Mouse (Mus musculus): ENCODE results near the gene Arfgef3. TPM values are rescaled to one million over a fixed set of nuclear protein-coding genes. Genes with fewer than 3 reads are reported as not detected.
"Not testable (repeated sequence)": the region's sequence is repeated elsewhere in the genome, so short reads cannot be mapped to it uniquely, and the experiment has no call there.

The Arfgef3 gene
- polyA plus RNA-seq, 1 experiment from 2014 or later, result 7.9 TPM

- Histone ChIP-seq H3K4me3 (ENCODE audit: low read depth, low read length) (no peak overlapping the region), H3K4me1 (ENCODE audit: control insufficient read depth, insufficient read depth, low read length) (no peaks in the 10 kb centered on the region), H3K27me3 (ENCODE audit: control insufficient read depth, insufficient read depth, low read depth, low read length) (no peaks in the 10 kb centered on the region), H3K9me3 (replicated peaks; ENCODE audit: control insufficient read depth, low read length, poor library complexity, severe bottlenecking) (no peaks in the 10 kb centered on the region), H3K27ac (ENCODE audit: low read length) (no peak overlapping the region), H3K4me2 (ENCODE audit: low read length) (no peak overlapping the region), H3K36me3 (ENCODE audit: control insufficient read depth, insufficient read depth, low read length) (peaks cover 7% of the 10 kb centered on the region; the same call in 1 of the 2 replicates), H3K9ac (ENCODE audit: low read depth, low read length) (no peak overlapping the region)
- WGBS, result 2% methylated on average over 7 of the region's 7 CpGs
- no peak for ATAC-seq
Measured at GRCm38 (mm10) chr10:18584188-18584587, 159.6 kb downstream of the Arfgef3 start.

DNA sequence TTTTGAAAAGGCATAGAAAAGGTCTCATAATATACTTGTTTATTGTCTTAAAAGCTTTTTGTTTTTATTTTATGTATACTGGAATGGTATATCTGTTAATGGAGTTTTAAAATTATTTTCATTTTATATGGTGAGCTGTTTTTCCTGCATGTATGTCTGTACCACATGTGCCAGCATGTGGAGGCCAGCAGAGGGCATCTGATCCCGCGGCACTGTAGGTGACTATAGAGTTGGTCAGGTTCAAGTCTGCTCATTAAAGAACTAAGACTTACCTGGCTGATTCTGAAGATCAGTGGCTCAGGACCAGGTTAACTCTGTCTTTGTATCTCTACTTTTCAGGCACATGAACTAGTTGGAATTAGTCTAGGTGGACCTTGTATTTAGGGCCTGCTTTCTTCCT lies 171.2 kb downstream of the Arfgef3 start:
- H3K9me3 ChIP-seq (replicated peaks; ENCODE audit: control insufficient read depth, low read length, poor library complexity, severe bottlenecking), result no peaks in the 10 kb centered on the region
- no peak overlapping the region for H3K4me2 ChIP-seq (ENCODE audit: low read length)
- no peaks in the 10 kb centered on the region for H3K36me3 ChIP-seq (ENCODE audit: control insufficient read depth, insufficient read depth, low read length)
- H3K4me3 ChIP-seq (ENCODE audit: low read depth, low read length), result no peak overlapping the region
- no peak for ATAC-seq
- no peaks in the 10 kb centered on the region for H3K27me3 ChIP-seq (ENCODE audit: control insufficient read depth, insufficient read depth, low read depth, low read length)
- WGBS, result 65% methylated on average over 2 of the region's 2 CpGs
- no peak overlapping the region for H3K27ac ChIP-seq (ENCODE audit: low read length)
- H3K4me1 ChIP-seq (ENCODE audit: control insufficient read depth, insufficient read depth, low read length), result no peaks in the 10 kb centered on the region
- no peak overlapping the region for H3K9ac ChIP-seq (ENCODE audit: low read depth, low read length)

- Histone ChIP-seq H3K4me3 (ENCODE audit: low read depth, low read length) (no peak overlapping the region), H3K27me3 (ENCODE audit: control insufficient read depth, insufficient read depth, low read depth, low read length) (no peaks in the 10 kb centered on the region), H3K27ac (ENCODE audit: low read length) (no peak overlapping the region), H3K9me3 (replicated peaks; ENCODE audit: control insufficient read depth, low read length, poor library complexity, severe bottlenecking) (no peaks in the 10 kb centered on the region), H3K36me3 (ENCODE audit: control insufficient read depth, insufficient read depth, low read length) (no peaks in the 10 kb centered on the region), H3K4me2 (ENCODE audit: low read length) (no peak overlapping the region), H3K4me1 (ENCODE audit: control insufficient read depth, insufficient read depth, low read length) (no peaks in the 10 kb centered on the region), H3K9ac (ENCODE audit: low read depth, low read length) (no peak overlapping the region)
- ATAC-seq, result peak; percentile 68; the same call in 1 of the 2 replicates
- 6% methylated on average over 4 of the region's 4 CpGs for WGBS
Measured at GRCm38 (mm10) chr10:18562940-18563339, 180.8 kb downstream of the Arfgef3 start.

DNA sequence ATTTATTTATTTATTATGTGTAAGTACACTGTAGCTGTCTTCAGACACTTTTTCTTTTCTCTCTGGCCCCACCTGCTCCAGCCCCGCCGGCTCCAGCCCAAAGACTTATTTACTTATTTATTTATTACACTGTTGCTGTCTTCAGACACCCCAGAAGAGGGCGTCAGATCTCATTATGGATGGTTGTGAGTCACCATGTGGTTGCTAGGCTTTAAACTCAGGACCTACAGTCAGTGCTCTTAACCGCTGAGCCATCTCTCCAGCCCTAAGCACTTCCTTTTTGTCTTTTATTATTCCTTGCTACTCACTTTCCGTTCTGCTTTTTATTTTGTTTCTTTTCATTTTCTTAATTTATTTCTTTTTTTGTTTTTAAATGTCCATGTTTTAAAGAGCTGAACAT lies 182.3 kb downstream of the Arfgef3 start:
- H3K4me1 ChIP-seq (ENCODE audit: control insufficient read depth, insufficient read depth, low read length), result no peaks in the 10 kb centered on the region
- H3K4me2 ChIP-seq (ENCODE audit: low read length), result no peak overlapping the region
- no peaks in the 10 kb centered on the region for H3K27me3 ChIP-seq (ENCODE audit: control insufficient read depth, insufficient read depth, low read depth, low read length)
- no peaks in the 10 kb centered on the region for H3K36me3 ChIP-seq (ENCODE audit: control insufficient read depth, insufficient read depth, low read length)
- no peaks in the 10 kb centered on the region for H3K9me3 ChIP-seq (replicated peaks; ENCODE audit: control insufficient read depth, low read length, poor library complexity, severe bottlenecking)
- no peak overlapping the region for H3K27ac ChIP-seq (ENCODE audit: low read length)
- no peak overlapping the region for H3K9ac ChIP-seq (ENCODE audit: low read depth, low read length)
- ATAC-seq, result no peak
- no peak overlapping the region for H3K4me3 ChIP-seq (ENCODE audit: low read depth, low read length)
- 52% methylated on average over 5 of the region's 5 CpGs for WGBS

GRCm38 (mm10) chr10:18559076-18559475 lies 184.7 kb downstream of the Arfgef3 start:
- ATAC-seq; H3K4me2 ChIP-seq (ENCODE audit: low read length): not testable (repeated sequence)
- 90% methylated on average over 9 of the region's 9 CpGs for WGBS

GRCm38 (mm10) chr10:18549321-18550216 lies 194.2 kb downstream of the Arfgef3 start:
- Histone ChIP-seq H3K36me3 (ENCODE audit: control insufficient read depth, insufficient read depth, low read length) (no peaks in the 10 kb centered on the region), H3K27ac (ENCODE audit: low read length) (peak overlapping the region; percentile 19), H3K4me1 (ENCODE audit: control insufficient read depth, insufficient read depth, low read length) (peaks cover 4% of the 10 kb centered on the region), H3K9me3 (replicated peaks; ENCODE audit: control insufficient read depth, low read length, poor library complexity, severe bottlenecking) (no peaks in the 10 kb centered on the region), H3K4me2 (ENCODE audit: low read length) (peak overlapping the region; percentile 61), H3K9ac (ENCODE audit: low read depth, low read length) (peak overlapping the region; percentile 52), H3K27me3 (ENCODE audit: control insufficient read depth, insufficient read depth, low read depth, low read length) (no peaks in the 10 kb centered on the region), H3K4me3 (ENCODE audit: low read depth, low read length) (peak overlapping the region; percentile 40)
- WGBS, result 3% methylated on average over 35 of the region's 35 CpGs
- ATAC-seq, result peak; percentile 74

More at GRCm38 (mm10) chr10:18559076-18559475, 184.7 kb downstream of the Arfgef3 start:
- not testable (repeated sequence) for H3K9me3 ChIP-seq (replicated peaks; ENCODE audit: control insufficient read depth, low read length, poor library complexity, severe bottlenecking); H3K9ac ChIP-seq (ENCODE audit: low read depth, low read length); H3K27ac ChIP-seq (ENCODE audit: low read length); H3K27me3 ChIP-seq (ENCODE audit: control insufficient read depth, insufficient read depth, low read depth, low read length); H3K4me3 ChIP-seq (ENCODE audit: low read depth, low read length); H3K4me1 ChIP-seq (ENCODE audit: control insufficient read depth, insufficient read depth, low read length); H3K36me3 ChIP-seq (ENCODE audit: control insufficient read depth, insufficient read depth, low read length)

DNA sequence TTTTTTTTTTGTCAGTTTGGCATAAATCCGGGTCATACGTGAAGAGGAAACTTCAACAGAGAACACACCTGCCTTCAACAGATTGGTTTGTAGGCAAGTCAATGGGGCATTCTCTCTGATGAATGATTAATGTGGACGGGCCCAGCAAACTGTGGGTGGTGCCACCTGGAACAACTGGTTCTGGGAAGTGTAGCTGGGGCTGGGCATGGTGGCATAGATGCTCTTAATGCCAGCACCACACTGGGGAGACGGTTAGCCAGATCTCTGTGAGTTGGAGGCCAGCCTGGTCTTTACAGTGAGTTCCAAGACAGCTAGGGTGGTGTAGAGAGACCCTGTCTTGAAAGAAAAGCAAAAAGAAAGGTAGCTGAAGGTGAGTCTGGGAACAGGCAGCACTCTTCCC lies 196.4 kb downstream of the Arfgef3 start:
- Histone ChIP-seq H3K9ac (ENCODE audit: low read depth, low read length) (no peak overlapping the region), H3K4me1 (ENCODE audit: control insufficient read depth, insufficient read depth, low read length) (peaks cover 4% of the 10 kb centered on the region), H3K27me3 (ENCODE audit: control insufficient read depth, insufficient read depth, low read depth, low read length) (no peaks in the 10 kb centered on the region), H3K4me2 (ENCODE audit: low read length) (no peak overlapping the region), H3K9me3 (replicated peaks; ENCODE audit: control insufficient read depth, low read length, poor library complexity, severe bottlenecking) (no peaks in the 10 kb centered on the region), H3K36me3 (ENCODE audit: control insufficient read depth, insufficient read depth, low read length) (no peaks in the 10 kb centered on the region), H3K4me3 (ENCODE audit: low read depth, low read length) (no peak overlapping the region), H3K27ac (ENCODE audit: low read length) (no peak overlapping the region)
- ATAC-seq, result no peak
- WGBS, result 84% methylated on average over 4 of the region's 4 CpGs

DNA sequence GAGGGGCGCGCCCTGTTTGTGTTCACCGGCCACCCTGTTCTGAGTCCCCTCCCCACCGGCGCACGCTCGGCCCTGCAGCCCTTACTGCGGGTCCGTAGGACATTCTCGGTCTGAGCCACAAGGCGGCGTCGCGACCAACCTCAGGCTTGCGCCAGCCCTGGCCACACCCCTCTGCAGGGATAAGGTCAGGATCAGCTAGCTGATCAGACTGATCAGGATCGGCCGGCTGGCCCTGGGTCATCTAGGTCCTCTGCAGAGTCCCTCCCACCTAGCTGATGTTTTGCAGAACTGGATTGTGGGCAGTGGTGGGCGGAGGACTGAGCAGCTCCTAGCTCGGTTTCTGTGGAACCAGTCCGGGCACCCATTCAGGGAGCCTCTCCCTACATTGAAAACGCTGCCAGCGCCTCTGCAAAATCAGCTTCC lies 197.9 kb downstream of the Arfgef3 start, which contains the start of gene Hebp2:
Gene Hebp2, minus strand, starts transcription at position 264 of the 423 bp plus-strand sequence.
- no peaks in the 10 kb centered on the region for H3K9me3 ChIP-seq (replicated peaks; ENCODE audit: control insufficient read depth, low read length, poor library complexity, severe bottlenecking)
- H3K27me3 ChIP-seq (ENCODE audit: control insufficient read depth, insufficient read depth, low read depth, low read length), result no peaks in the 10 kb centered on the region
- peaks cover 4% of the 10 kb centered on the region for H3K4me1 ChIP-seq (ENCODE audit: control insufficient read depth, insufficient read depth, low read length)
- peak within 1 kb of the TSS; percentile 61 for H3K27ac ChIP-seq (ENCODE audit: low read length)
- no peaks in the 10 kb centered on the region for H3K36me3 ChIP-seq (ENCODE audit: control insufficient read depth, insufficient read depth, low read length)
- peak within 1 kb of the TSS; percentile 93 for H3K4me2 ChIP-seq (ENCODE audit: low read length)
- H3K9ac ChIP-seq (ENCODE audit: low read depth, low read length), result peak within 1 kb of the TSS; percentile 87
- H3K4me3 ChIP-seq (ENCODE audit: low read depth, low read length), result peak within 1 kb of the TSS; percentile 67
- under 1% methylated on average over 22 of the region's 22 CpGs for WGBS
- peak; percentile 89 for ATAC-seq

GRCm38 (mm10) chr10:18545309-18545708 lies 198.4 kb downstream of the Arfgef3 start:
- Histone ChIP-seq H3K27me3 (ENCODE audit: control insufficient read depth, insufficient read depth, low read depth, low read length) (no peaks in the 10 kb centered on the region), H3K9me3 (replicated peaks; ENCODE audit: control insufficient read depth, low read length, poor library complexity, severe bottlenecking) (no peaks in the 10 kb centered on the region), H3K36me3 (ENCODE audit: control insufficient read depth, insufficient read depth, low read length) (no peaks in the 10 kb centered on the region), H3K27ac (ENCODE audit: low read length) (peak overlapping the region; percentile 61; the same call in 1 of the 2 replicates), H3K4me2 (ENCODE audit: low read length) (peak overlapping the region; percentile 93), H3K4me3 (ENCODE audit: low read depth, low read length) (peak overlapping the region; percentile 67), H3K9ac (ENCODE audit: low read depth, low read length) (peak overlapping the region; percentile 87), H3K4me1 (ENCODE audit: control insufficient read depth, insufficient read depth, low read length) (peaks cover 4% of the 10 kb centered on the region)
- ATAC-seq, result peak; percentile 16
- WGBS, result 8% methylated on average over 13 of the region's 13 CpGs
